Mouse (Mus musculus) thymus, postnatal 10 days (tissue): ENCODE results near the gene Zfp617.
"Not testable (repeated sequence)": the region's sequence is repeated elsewhere in the genome, so short reads cannot be mapped to it uniquely, and the experiment has no call there.

Experiments used
- DNase-seq, 2 experiments: peaks; one replicate each; pipeline ENCODE4 v3.0.0; 2021; ENCODE audit warnings: low spot score in 2 of 2

Zfp617 gene

GRCm38 (mm10) chr8:71952489-71952888 is 44.1 kb downstream of the Zfp617 start:
- no peak for DNase-seq

- DNase-seq: not testable (repeated sequence)
Measured at GRCm38 (mm10) chr8:71952961-71953700, 44.7 kb downstream of the Zfp617 start.

GRCm38 (mm10) chr8:71954666-71955065 is 46.2 kb downstream of the Zfp617 start:
- no peak for DNase-seq

- no peak for DNase-seq
Measured at GRCm38 (mm10) chr8:71960483-71960882, 52.0 kb downstream of the Zfp617 start.

GRCm38 (mm10) chr8:71961796-71962195 is 53.4 kb downstream of the Zfp617 start:
- DNase-seq: no peak

- no peak for DNase-seq
Measured at GRCm38 (mm10) chr8:71964051-71964450, 55.6 kb downstream of the Zfp617 start.

- DNase-seq: no peak
Measured at GRCm38 (mm10) chr8:71965166-71965565, 56.7 kb downstream of the Zfp617 start.

GRCm38 (mm10) chr8:71966411-71966810 is 58.0 kb downstream of the Zfp617 start:
- DNase-seq: no peak

- no peak for DNase-seq
Measured at GRCm38 (mm10) chr8:71967261-71967660, 58.8 kb downstream of the Zfp617 start.

- no peak for DNase-seq
Measured at GRCm38 (mm10) chr8:71968100-71968499, 59.7 kb downstream of the Zfp617 start.

- DNase-seq: no peak
Measured at GRCm38 (mm10) chr8:71968636-71969035, 60.2 kb downstream of the Zfp617 start.

- DNase-seq: no peak
Measured at GRCm38 (mm10) chr8:71971945-71972344, 63.5 kb downstream of the Zfp617 start.

GRCm38 (mm10) chr8:71974211-71974610 is 65.8 kb downstream of the Zfp617 start:
- DNase-seq: no peak

- no peak for DNase-seq
Measured at GRCm38 (mm10) chr8:71981032-71981431, 72.6 kb downstream of the Zfp617 start.

- DNase-seq: no peak
Measured at GRCm38 (mm10) chr8:71981456-71981855, 73.0 kb downstream of the Zfp617 start.
